Mouse (Mus musculus) stomach, postnatal 0 days (tissue): Measurements from ENCODE around the gene Ctsll3.

Experiments used
- CTCF ChIP-seq: IDR thresholded peaks from 2 replicates; pipeline ENCODE4 v1.5.1; 2016; ENCODE audit warnings: antibody characterized with exemption, low read depth, mild to moderate bottlenecking, moderate library complexity
- EP300 ChIP-seq: optimal IDR thresholded peaks from 2 replicates; pipeline ENCODE3; 2016; ENCODE audit warnings: antibody characterized with exemption

DNA sequence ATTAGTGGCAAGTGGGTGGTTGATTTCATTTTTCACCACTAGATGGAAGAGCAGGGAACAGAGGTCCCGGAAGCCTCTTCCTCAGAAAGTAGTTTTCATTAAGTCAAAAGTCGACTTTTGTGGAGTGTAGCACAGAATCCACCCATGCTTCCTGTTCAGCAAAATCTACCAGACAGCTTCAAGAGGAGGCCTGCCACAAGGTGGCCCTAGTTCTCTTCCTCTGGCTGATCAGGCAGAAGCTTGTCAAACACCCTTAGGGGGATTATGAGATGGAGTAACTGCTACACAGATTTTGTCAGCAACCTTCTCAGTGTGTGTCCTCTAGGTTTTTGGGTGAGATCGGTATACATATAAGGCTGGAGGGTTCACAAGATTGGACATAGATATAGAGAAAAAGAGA lies 23.4 kb upstream of the Ctsll3 start:
- TF ChIP-seq CTCF (peak; percentile 57), EP300 (no peak)
